Mouse (Mus musculus) right cerebral cortex, adult 2 months (tissue): ENCODE measurements around the gene Cdk5r2.

ENCODE experiments used
- DNase-seq, 2 experiments: peaks; one replicate each; pipeline ENCODE4 v3.0.0; 2021 to 2022; ENCODE audit warnings: low spot score in 2 of 2

The Cdk5r2 gene

GRCm38 (mm10) chr1:74892351-74893133 lies 37.8 kb downstream of the Cdk5r2 start:
- peak in 1 of 2 experiments; percentile 35 for DNase-seq

- peak; percentile 42 to 56 for DNase-seq
Measured at GRCm38 (mm10) chr1:74893134-74893855, 38.6 kb downstream of the Cdk5r2 start, which contains the start of gene Cryba2. Cryba2 (minus strand) TSS chr1:74893143.

- DNase-seq: peak; percentile 74 to 77
Measured at GRCm38 (mm10) chr1:74894966-74895365, 40.2 kb downstream of the Cdk5r2 start.

GRCm38 (mm10) chr1:74897976-74898375 lies 43.2 kb downstream of the Cdk5r2 start:
- DNase-seq: no peak

- no peak for DNase-seq
Measured at GRCm38 (mm10) chr1:74898656-74899431, 44.1 kb downstream of the Cdk5r2 start.

GRCm38 (mm10) chr1:74900341-74901285 lies 45.9 kb downstream of the Cdk5r2 start:
- DNase-seq: no peak

GRCm38 (mm10) chr1:74901686-74902085 lies 47.0 kb downstream of the Cdk5r2 start:
- DNase-seq: peak; percentile 64 to 76

- no peak for DNase-seq
Measured at GRCm38 (mm10) chr1:74902191-74902590, 47.5 kb downstream of the Cdk5r2 start.
